ENCODE assay signal across 24 mouse cellular contexts in genomic region chr14:75791372-75791771, GRCm38 (mm10).
"Had no signal": no experiment of that assay in that cellular context is flagged by ENCODE, and none has a peak within 500 bp of the region (broad histone marks: within the 10 kb centered on the region; RNA-seq: fewer than 3 reads in every experiment).

No protein-coding gene starts in this region.

- H3K4me3 ChIP-seq: heart, embryonic 10.5 days; heart, embryonic 12.5 days; hindbrain, embryonic 10.5 days; hindbrain, embryonic 13.5 days; hindbrain, embryonic 15.5 days; kidney, embryonic 15.5 days; limb, embryonic 10.5 days; limb, embryonic 12.5 days; liver, embryonic 13.5 days had no signal

- ATAC-seq: hindbrain, postnatal 0 days; intestine, embryonic 16.5 days had no signal

- H3K4me2 ChIP-seq: heart, embryonic 12.5 days; hindbrain, embryonic 13.5 days; hindbrain, embryonic 15.5 days; kidney, embryonic 15.5 days; limb, embryonic 12.5 days; liver, embryonic 11.5 days; liver, embryonic 13.5 days had no signal

- H3K9me3 ChIP-seq: heart, embryonic 10.5 days; heart, embryonic 12.5 days; hindbrain, embryonic 10.5 days; hindbrain, embryonic 13.5 days; hindbrain, embryonic 15.5 days; kidney, embryonic 15.5 days; limb, embryonic 10.5 days; limb, embryonic 12.5 days; liver, embryonic 13.5 days had no signal

- DNase-seq: gastrocnemius, postnatal 25 days; heart, adult 18-20 months; heart, postnatal 10 days; heart, postnatal 4 days; kidney, adult 11 months; kidney, adult 2 months; kidney, adult 9 months; kidney, postnatal 14 days; kidney, postnatal 36 days; layer of hippocampus, adult 9-11 months; layer of hippocampus, postnatal 36 days; liver, embryonic 13.5 days had no signal

- H3K9ac ChIP-seq: heart, embryonic 12.5 days; hindbrain, embryonic 13.5 days; hindbrain, embryonic 15.5 days; kidney, embryonic 15.5 days; limb, embryonic 12.5 days; liver, embryonic 13.5 days had no signal

- H3K27ac ChIP-seq: heart, embryonic 10.5 days; hindbrain, embryonic 10.5 days; hindbrain, embryonic 13.5 days; hindbrain, embryonic 15.5 days; hindbrain, postnatal 0 days; kidney, embryonic 15.5 days; kidney, postnatal 0 days; limb, embryonic 10.5 days; limb, embryonic 12.5 days; liver, embryonic 13.5 days had no signal

- H3K4me1 ChIP-seq: hindbrain, embryonic 13.5 days; limb, embryonic 12.5 days had no signal

- H3K36me3 ChIP-seq: heart, embryonic 10.5 days; heart, embryonic 12.5 days; hindbrain, embryonic 10.5 days; hindbrain, embryonic 13.5 days; hindbrain, embryonic 15.5 days; kidney, embryonic 15.5 days; limb, embryonic 10.5 days; limb, embryonic 12.5 days; liver, embryonic 13.5 days had no signal

- H3K27me3 ChIP-seq: heart, embryonic 12.5 days had no signal
